8 mouse cellular contexts compared by ENCODE assay signal in genomic region chr3:89437269-89437668, GRCm38 (mm10). TPM values are rescaled to one million over a fixed set of nuclear protein-coding genes. Genes with fewer than 3 reads are reported as not detected.
DNase-seq lines count a peak whose midpoint lies in the region; ATAC-seq and TF ChIP-seq lines count a peak whose summit lies in the region.

No protein-coding gene starts in this region.

- WGBS in spleen, adult 2 months, result 6% methylated on average over 5 of the region's 5 CpGs
- WGBS in hindbrain, embryonic 11.5 days, result 28% methylated on average over 5 of the region's 5 CpGs
- WGBS in liver, embryonic 15.5 days (ENCODE audit: insufficient replicate concordance), result 14% methylated on average over 5 of the region's 5 CpGs
- 24% methylated on average over 5 of the region's 5 CpGs for WGBS in neural tube, embryonic 12.5 days

- no peak for TF ChIP-seq CTCF in spleen, adult 2 months (IDR thresholded peaks at IDR 0.05; ENCODE audit: extremely low read depth, insufficient read depth, insufficient read length, insufficient replicate concordance)

- peak overlapping the region; percentile 87 for H3K27ac ChIP-seq in spleen, adult 2 months (ENCODE audit: insufficient read depth, low read length)
- H3K27ac ChIP-seq in hindbrain, embryonic 11.5 days (ENCODE audit: low read depth, low read length), result no peak overlapping the region
- peak overlapping the region; percentile 56 for H3K27ac ChIP-seq in liver, embryonic 15.5 days (replicated peaks)
- no peak overlapping the region for H3K27ac ChIP-seq in neural tube, embryonic 12.5 days

- DNase-seq in spleen, adult 2 months (ENCODE audit: low read depth in 1 of 2, low spot score in 2 of 2), result peak; percentile 42 to 59
- no peak for DNase-seq in spleen, postnatal 14 days (ENCODE audit: low spot score in 2 of 2)
- DNase-seq in hindbrain, embryonic 11.5 days (ENCODE audit: low spot score), result peak; percentile 42
- no peak for DNase-seq in cerebellum, adult 9-10 months
- DNase-seq in urinary bladder, postnatal 10 days (ENCODE audit: low spot score), result no peak

- peak overlapping the region; percentile 86 for H3K4me3 ChIP-seq in spleen, adult 2 months (ENCODE audit: extremely low read depth, insufficient read depth, insufficient read length)
- peak overlapping the region; percentile 30 for H3K4me3 ChIP-seq in hindbrain, embryonic 11.5 days (ENCODE audit: low read depth, low read length)
- H3K4me3 ChIP-seq in liver, embryonic 15.5 days (replicated peaks), result peak overlapping the region; percentile 57
- H3K4me3 ChIP-seq in neural tube, embryonic 12.5 days, result peak overlapping the region; percentile 29; the same call in 1 of the 2 replicates

- peak overlapping the region; percentile 32 for H3K4me2 ChIP-seq in hindbrain, embryonic 11.5 days (replicated peaks; ENCODE audit: low read depth, low read length)
- H3K4me2 ChIP-seq in liver, embryonic 15.5 days, result peak overlapping the region; percentile 68
- peak overlapping the region; percentile 56 for H3K4me2 ChIP-seq in neural tube, embryonic 12.5 days (replicated peaks)

- H3K4me1 ChIP-seq in spleen, adult 2 months (ENCODE audit: control insufficient read depth, insufficient read depth, insufficient read length), result peaks cover 7% of the 10 kb centered on the region; the same call in 1 of the 2 replicates
- peaks cover 6% of the 10 kb centered on the region for H3K4me1 ChIP-seq in hindbrain, embryonic 11.5 days (replicated peaks; ENCODE audit: control insufficient read depth, insufficient read depth, low read length)
- H3K4me1 ChIP-seq in liver, embryonic 15.5 days (replicated peaks), result peaks cover 28% of the 10 kb centered on the region
- peaks cover 17% of the 10 kb centered on the region; the same call in 1 of the 2 replicates for H3K4me1 ChIP-seq in neural tube, embryonic 12.5 days

- no peaks in the 10 kb centered on the region for H3K9me3 ChIP-seq in hindbrain, embryonic 11.5 days (ENCODE audit: control insufficient read depth, low read length)
- no peaks in the 10 kb centered on the region for H3K9me3 ChIP-seq in liver, embryonic 15.5 days (replicated peaks)
- H3K9me3 ChIP-seq in neural tube, embryonic 12.5 days, result no peaks in the 10 kb centered on the region

- H3K36me3 ChIP-seq in spleen, adult 2 months (ENCODE audit: control insufficient read depth, insufficient read depth, low read length), result peaks cover 16% of the 10 kb centered on the region
- peaks cover 7% of the 10 kb centered on the region; the same call in 1 of the 2 replicates for H3K36me3 ChIP-seq in hindbrain, embryonic 11.5 days (ENCODE audit: control insufficient read depth, insufficient read depth, low read length)
- peaks cover 27% of the 10 kb centered on the region for H3K36me3 ChIP-seq in liver, embryonic 15.5 days (replicated peaks)
- H3K36me3 ChIP-seq in neural tube, embryonic 12.5 days, result peaks cover 29% of the 10 kb centered on the region

- TF ChIP-seq POLR2A in spleen, adult 2 months (IDR thresholded peaks at IDR 0.05; ENCODE audit: low read depth, low read length), result no peak

- no peaks in the 10 kb centered on the region for H3K27me3 ChIP-seq in spleen, adult 2 months (ENCODE audit: control insufficient read depth, insufficient read depth, low read length)
- H3K27me3 ChIP-seq in hindbrain, embryonic 11.5 days (ENCODE audit: control insufficient read depth, insufficient read depth, low read length), result no peaks in the 10 kb centered on the region
- no peaks in the 10 kb centered on the region for H3K27me3 ChIP-seq in liver, embryonic 15.5 days
- no peaks in the 10 kb centered on the region for H3K27me3 ChIP-seq in neural tube, embryonic 12.5 days (replicated peaks)

- no peak overlapping the region; the same call in 1 of the 2 replicates for H3K9ac ChIP-seq in hindbrain, embryonic 11.5 days (ENCODE audit: low read depth, low read length)
- H3K9ac ChIP-seq in liver, embryonic 15.5 days, result peak overlapping the region; percentile 51
- H3K9ac ChIP-seq in neural tube, embryonic 12.5 days, result peak overlapping the region; percentile 26; the same call in 1 of the 2 replicates

- ATAC-seq in common myeloid progenitor, adult 5-6 weeks (replicated peaks; ENCODE audit: low read depth, poor library complexity, severe bottlenecking), result peak; percentile 55
- ATAC-seq in hindbrain, embryonic 11.5 days (ENCODE audit: low FRiP score), result no peak
- peak; percentile 12; the same call in 1 of the 2 replicates for ATAC-seq in liver, embryonic 15.5 days (ENCODE audit: insufficient read depth)
- ATAC-seq in neural tube, embryonic 12.5 days (ENCODE audit: low FRiP score, low read depth), result no peak

RNA-seq across cellular contexts. Expression of gene Pbxip1, which starts 0.8 kb away (rescaled TPM):
- 47.0 and 54.2 TPM in 2 replicates for polyA plus RNA-seq in spleen, adult 2 months (2012; rRNA removed)
- total RNA-seq in common myeloid progenitor, adult 5-6 weeks (2017), result 13.6 and 21.3 TPM in 2 replicates
- 8.6 and 10.7 TPM in 2 replicates for polyA plus RNA-seq in hindbrain, embryonic 11.5 days (2014; fragmentation: Nextera tagmentation; extraction: Ambion mirVana)
- 7.4 and 8.1 TPM in 2 replicates for polyA plus RNA-seq in liver, embryonic 15.5 days (2015; fragmentation: Nextera tagmentation; extraction: Ambion mirVana)
- polyA plus RNA-seq in neural tube, embryonic 12.5 days (2016; fragmentation: Nextera tagmentation; extraction: Ambion mirVana), result 15.5 and 16.8 TPM in 2 replicates

RNA-seq across cellular contexts. Expression of gene Pygo2, which starts 7.3 kb away (rescaled TPM):
- 58.2 and 111 TPM in 2 replicates for polyA plus RNA-seq in spleen, adult 2 months (2012; rRNA removed)
- total RNA-seq in common myeloid progenitor, adult 5-6 weeks (2017), result 13.5 and 13.9 TPM in 2 replicates
- polyA plus RNA-seq in hindbrain, embryonic 11.5 days (2014; fragmentation: Nextera tagmentation; extraction: Ambion mirVana), result 45.0 and 54.5 TPM in 2 replicates
- polyA plus RNA-seq in liver, embryonic 15.5 days (2015; fragmentation: Nextera tagmentation; extraction: Ambion mirVana), result 10.1 and 10.6 TPM in 2 replicates
- polyA plus RNA-seq in neural tube, embryonic 12.5 days (2016; fragmentation: Nextera tagmentation; extraction: Ambion mirVana), result 55.9 and 57.3 TPM in 2 replicates

RNA-seq across cellular contexts. Expression of gene Pmvk, which starts 17.1 kb away (rescaled TPM):
- 12.2 and 15.1 TPM in 2 replicates for polyA plus RNA-seq in spleen, adult 2 months (2012; rRNA removed)
- 20.7 and 22.1 TPM in 2 replicates for total RNA-seq in common myeloid progenitor, adult 5-6 weeks (2017)
- 72.2 and 79.6 TPM in 2 replicates for polyA plus RNA-seq in hindbrain, embryonic 11.5 days (2014; fragmentation: Nextera tagmentation; extraction: Ambion mirVana)
- 35.7 and 38.4 TPM in 2 replicates for polyA plus RNA-seq in liver, embryonic 15.5 days (2015; fragmentation: Nextera tagmentation; extraction: Ambion mirVana)
- 81.6 and 84.1 TPM in 2 replicates for polyA plus RNA-seq in neural tube, embryonic 12.5 days (2016; fragmentation: Nextera tagmentation; extraction: Ambion mirVana)

RNA-seq across cellular contexts. Expression of gene Shc1, which starts 19.0 kb away (rescaled TPM):
- polyA plus RNA-seq in spleen, adult 2 months (2012; rRNA removed), result 49.0 and 54.8 TPM in 2 replicates
- total RNA-seq in common myeloid progenitor, adult 5-6 weeks (2017), result 28.2 and 41.0 TPM in 2 replicates
- polyA plus RNA-seq in hindbrain, embryonic 11.5 days (2014; fragmentation: Nextera tagmentation; extraction: Ambion mirVana), result 32.2 and 37.0 TPM in 2 replicates
- 44.8 and 50.6 TPM in 2 replicates for polyA plus RNA-seq in liver, embryonic 15.5 days (2015; fragmentation: Nextera tagmentation; extraction: Ambion mirVana)
- polyA plus RNA-seq in neural tube, embryonic 12.5 days (2016; fragmentation: Nextera tagmentation; extraction: Ambion mirVana), result 51.4 and 57.5 TPM in 2 replicates

RNA-seq across cellular contexts. Expression of gene Cks1b, which starts 19.1 kb away (rescaled TPM):
- polyA plus RNA-seq in spleen, adult 2 months (2012; rRNA removed), result 20.6 and 21.3 TPM in 2 replicates
- 151 and 194 TPM in 2 replicates for total RNA-seq in common myeloid progenitor, adult 5-6 weeks (2017)
- 411 and 414 TPM in 2 replicates for polyA plus RNA-seq in hindbrain, embryonic 11.5 days (2014; fragmentation: Nextera tagmentation; extraction: Ambion mirVana)
- 210 and 229 TPM in 2 replicates for polyA plus RNA-seq in liver, embryonic 15.5 days (2015; fragmentation: Nextera tagmentation; extraction: Ambion mirVana)
- 252 and 272 TPM in 2 replicates for polyA plus RNA-seq in neural tube, embryonic 12.5 days (2016; fragmentation: Nextera tagmentation; extraction: Ambion mirVana)

Comparison
In these comparisons a context has a peak if more than half of its experiments do, and no peak if none do; other contexts are left out.
1. DNase-seq: peak in spleen, adult 2 months (2 of 2) and hindbrain, embryonic 11.5 days (single experiment); none in spleen, postnatal 14 days (0 of 2), cerebellum, adult 9-10 months (single experiment) and urinary bladder, postnatal 10 days (single experiment).
2. H3K27ac ChIP-seq: peak in spleen, adult 2 months (single experiment) and liver, embryonic 15.5 days (single experiment); none in hindbrain, embryonic 11.5 days (single experiment) and neural tube, embryonic 12.5 days (single experiment).
3. H3K4me3 ChIP-seq: peak in every context shown above with its lines; median percentile 86 in spleen, adult 2 months; 57 in liver, embryonic 15.5 days; 30 in hindbrain, embryonic 11.5 days; 29 in neural tube, embryonic 12.5 days.
4. ATAC-seq: peak in common myeloid progenitor, adult 5-6 weeks (single experiment) and liver, embryonic 15.5 days (single experiment); none in hindbrain, embryonic 11.5 days (single experiment) and neural tube, embryonic 12.5 days (single experiment).
5. Peak in every context shown above with its lines, with median percentiles within 50 percentile points of each other: H3K4me2 ChIP-seq.